Mouse (Mus musculus) lung, embryonic 15.5 days (tissue): ENCODE results near the gene Fam189a1. TPM values are rescaled to one million over a fixed set of nuclear protein-coding genes. Genes with fewer than 3 reads are reported as not detected.

Experiments used
- ATAC-seq: fragments of 200-750 bp; cut with Nextera tagmentation; 2 replicates; pipeline ENCODE4 v1.8.0; 2017; ENCODE audit warnings: moderate number of reproducible peaks, borderline replicate concordance; ENCODE audit not compliant: low FRiP score, low TSS enrichment; ENCODE audit errors: extremely low read depth
- H3K27ac ChIP-seq: fragments of 300-500 bp; sonication (generic); 2 replicates; pipeline ENCODE4 v1.5.1; 2015; ENCODE audit warnings: moderate library complexity, mild to moderate bottlenecking, inconsistent platforms
- H3K27me3 ChIP-seq: fragments of 300-500 bp; sonication (generic); 2 replicates; pipeline ENCODE4 v1.6.1; 2015; ENCODE audit warnings: inconsistent platforms
- H3K36me3 ChIP-seq: fragments of 300-500 bp; sonication (generic); 2 replicates; pipeline ENCODE4 v1.6.1; 2015; ENCODE audit warnings: inconsistent platforms
- H3K4me1 ChIP-seq: fragments of 300-500 bp; sonication (generic); 2 replicates; pipeline ENCODE4 v1.6.1; 2015; ENCODE audit warnings: inconsistent platforms
- H3K4me2 ChIP-seq: fragments of 300-500 bp; sonication (generic); 2 replicates; pipeline ENCODE4 v1.6.1; 2015; ENCODE audit warnings: inconsistent platforms, mild to moderate bottlenecking, moderate library complexity
- H3K4me3 ChIP-seq: fragments of 300-500 bp; sonication (generic); 2 replicates; pipeline ENCODE4 v1.5.1; 2015; ENCODE audit warnings: mild to moderate bottlenecking, inconsistent platforms
- H3K9ac ChIP-seq: fragments of 300-500 bp; sonication (generic); 2 replicates; pipeline ENCODE4 v1.6.1; 2015; ENCODE audit warnings: inconsistent platforms
- H3K9me3 ChIP-seq: fragments of 300-500 bp; sonication (generic); 2 replicates; pipeline ENCODE4 v1.6.1; 2016; ENCODE audit warnings: inconsistent platforms
- WGBS: fragments of 180-500 bp; shearing (Covaris S2); methylation state at CpG from one replicate; pipeline ENCODE4 v1.1.7; 2015; 5-methylcytosine and 5-hydroxymethylcytosine counted together
- polyA plus RNA-seq: library from polyadenylated mRNA; unstranded; fragments of >200 nt; fragmentation: Nextera tagmentation; extraction: Ambion mirVana; gene quantifications from 2 replicates; pipeline ENCODE4 v1.2.1, GENCODE M21; 2015

Fam189a1 gene
- polyA plus RNA-seq, 1 experiment from 2014 or later: 0.44 TPM

DNA sequence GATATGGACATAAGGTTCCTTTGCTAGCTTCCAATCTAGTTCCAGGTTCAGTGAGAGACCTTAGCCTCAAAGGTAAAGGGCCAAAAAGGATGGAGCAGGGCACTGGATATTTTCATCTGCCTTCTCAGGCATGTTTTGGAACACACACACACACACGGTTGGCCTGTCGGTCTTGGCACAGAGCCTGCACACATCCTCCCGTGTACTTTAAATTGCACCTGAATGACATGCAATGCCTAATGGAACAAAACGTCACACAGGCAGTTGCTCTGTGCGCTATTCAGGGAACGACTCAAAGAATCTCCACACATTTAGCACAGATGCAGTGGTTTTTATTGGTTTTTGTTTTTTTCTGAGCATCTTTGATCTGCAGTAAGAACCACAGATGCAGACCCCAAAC lies 11.5 kb downstream of the Fam189a1 start:
- no peaks in the 10 kb centered on the region for H3K9me3 ChIP-seq
- H3K9ac ChIP-seq: no peak overlapping the region
- no peak overlapping the region for H3K4me2 ChIP-seq
- H3K27me3 ChIP-seq: no peaks in the 10 kb centered on the region
- no peaks in the 10 kb centered on the region for H3K36me3 ChIP-seq
- no peaks in the 10 kb centered on the region for H3K4me1 ChIP-seq
- 60% methylated on average over 6 of the region's 6 CpGs for WGBS
- no peak for ATAC-seq
- no peak overlapping the region for H3K4me3 ChIP-seq
- no peak overlapping the region for H3K27ac ChIP-seq

GRCm38 (mm10) chr7:65141907-65142698 lies 14.3 kb downstream of the Fam189a1 start:
- Histone ChIP-seq H3K27me3 (no peaks in the 10 kb centered on the region), H3K27ac (no peak overlapping the region), H3K36me3 (no peaks in the 10 kb centered on the region), H3K4me3 (no peak overlapping the region), H3K9ac (no peak overlapping the region), H3K4me1 (no peaks in the 10 kb centered on the region), H3K4me2 (no peak overlapping the region), H3K9me3 (no peaks in the 10 kb centered on the region)
- ATAC-seq: no peak
- WGBS: 46% methylated on average over 6 of the region's 6 CpGs

- H3K27me3 ChIP-seq: no peaks in the 10 kb centered on the region
- ATAC-seq: no peak
- H3K4me1 ChIP-seq: no peaks in the 10 kb centered on the region
- no peak overlapping the region for H3K4me2 ChIP-seq
- no peak overlapping the region for H3K9ac ChIP-seq
- no peaks in the 10 kb centered on the region for H3K36me3 ChIP-seq
- WGBS: 72% methylated on average over 5 of the region's 5 CpGs
- H3K4me3 ChIP-seq: no peak overlapping the region
- H3K9me3 ChIP-seq: no peaks in the 10 kb centered on the region
- H3K27ac ChIP-seq: no peak overlapping the region
Measured at GRCm38 (mm10) chr7:65140832-65141231, 15.5 kb downstream of the Fam189a1 start.

- no peaks in the 10 kb centered on the region for H3K4me1 ChIP-seq
- H3K9ac ChIP-seq: no peak overlapping the region
- H3K36me3 ChIP-seq: no peaks in the 10 kb centered on the region
- H3K27ac ChIP-seq: no peak overlapping the region
- H3K4me3 ChIP-seq: no peak overlapping the region
- H3K9me3 ChIP-seq: no peaks in the 10 kb centered on the region
- WGBS: 54% methylated on average over 5 of the region's 5 CpGs
- no peak for ATAC-seq
- no peak overlapping the region for H3K4me2 ChIP-seq
- H3K27me3 ChIP-seq: no peaks in the 10 kb centered on the region
Measured at GRCm38 (mm10) chr7:65140099-65140498, 16.3 kb downstream of the Fam189a1 start.

- Histone ChIP-seq H3K4me2 (no peak overlapping the region), H3K4me3 (no peak overlapping the region), H3K9me3 (no peaks in the 10 kb centered on the region), H3K36me3 (no peaks in the 10 kb centered on the region), H3K27me3 (no peaks in the 10 kb centered on the region), H3K9ac (no peak overlapping the region), H3K4me1 (no peaks in the 10 kb centered on the region), H3K27ac (no peak overlapping the region)
- no peak for ATAC-seq
- WGBS: 80% methylated on average over 3 of the region's 3 CpGs
Measured at GRCm38 (mm10) chr7:65123766-65124165, 32.6 kb downstream of the Fam189a1 start.

GRCm38 (mm10) chr7:65116903-65117302 lies 39.5 kb downstream of the Fam189a1 start:
- no peaks in the 10 kb centered on the region for H3K4me1 ChIP-seq
- no peak for ATAC-seq
- H3K27ac ChIP-seq: no peak overlapping the region
- WGBS: 91% methylated on average over 7 of the region's 7 CpGs
- no peaks in the 10 kb centered on the region for H3K36me3 ChIP-seq
- no peaks in the 10 kb centered on the region for H3K9me3 ChIP-seq
- no peak overlapping the region for H3K4me3 ChIP-seq
- no peak overlapping the region for H3K9ac ChIP-seq
- H3K4me2 ChIP-seq: no peak overlapping the region
- no peaks in the 10 kb centered on the region for H3K27me3 ChIP-seq

GRCm38 (mm10) chr7:65115366-65115765 lies 41.0 kb downstream of the Fam189a1 start:
- H3K36me3 ChIP-seq: no peaks in the 10 kb centered on the region
- no peaks in the 10 kb centered on the region for H3K4me1 ChIP-seq
- H3K4me3 ChIP-seq: no peak overlapping the region
- H3K9ac ChIP-seq: no peak overlapping the region
- no peak overlapping the region for H3K27ac ChIP-seq
- ATAC-seq: no peak
- 75% methylated on average over 3 of the region's 3 CpGs for WGBS
- H3K4me2 ChIP-seq: no peak overlapping the region
- H3K9me3 ChIP-seq: no peaks in the 10 kb centered on the region
- H3K27me3 ChIP-seq: no peaks in the 10 kb centered on the region

DNA sequence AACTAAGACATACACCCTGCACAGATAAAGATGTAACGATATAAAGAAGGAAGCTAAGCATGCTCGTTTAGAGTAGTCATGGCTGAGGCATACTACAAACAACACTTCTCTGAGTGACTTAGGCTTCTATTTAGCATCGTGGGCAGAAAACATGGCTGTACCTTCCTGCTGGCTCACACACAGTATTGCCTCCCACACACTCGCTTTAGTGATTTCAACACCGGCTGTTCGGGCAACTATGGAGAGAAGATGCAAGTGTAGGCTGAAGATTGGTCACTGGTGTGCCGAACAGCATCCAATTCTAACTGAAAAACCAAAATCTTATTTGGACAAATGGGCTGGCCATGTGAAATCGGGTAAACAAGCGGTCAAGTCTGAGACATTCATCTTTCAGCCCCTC lies 44.7 kb downstream of the Fam189a1 start:
- no peak overlapping the region for H3K4me2 ChIP-seq
- no peak for ATAC-seq
- H3K9me3 ChIP-seq: no peaks in the 10 kb centered on the region
- no peaks in the 10 kb centered on the region for H3K27me3 ChIP-seq
- H3K4me3 ChIP-seq: no peak overlapping the region
- H3K36me3 ChIP-seq: no peaks in the 10 kb centered on the region
- H3K27ac ChIP-seq: no peak overlapping the region
- no peak overlapping the region for H3K9ac ChIP-seq
- 88% methylated on average over 9 of the region's 9 CpGs for WGBS
- no peaks in the 10 kb centered on the region for H3K4me1 ChIP-seq

DNA sequence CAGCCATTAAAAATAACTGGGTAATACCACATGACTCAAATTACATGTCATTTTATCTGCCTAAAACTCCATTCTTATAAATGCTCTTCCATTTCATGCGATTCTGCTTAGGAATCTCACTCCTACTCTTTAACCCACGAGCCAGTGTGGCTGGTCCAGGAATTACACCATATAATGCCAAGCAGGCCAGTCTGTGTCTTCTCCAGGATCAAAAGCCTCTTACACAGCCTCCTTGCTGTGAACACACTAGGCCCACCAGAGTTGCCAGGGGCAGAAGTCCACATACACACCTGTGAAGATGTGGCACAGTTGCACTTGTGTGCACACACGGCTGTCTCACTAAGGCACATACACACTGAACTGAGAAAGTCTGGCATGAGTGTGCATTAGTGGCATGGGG lies 50.8 kb downstream of the Fam189a1 start:
- Histone ChIP-seq H3K27ac (no peak overlapping the region), H3K9ac (no peak overlapping the region), H3K9me3 (no peaks in the 10 kb centered on the region), H3K4me2 (no peak overlapping the region), H3K4me1 (no peaks in the 10 kb centered on the region), H3K36me3 (no peaks in the 10 kb centered on the region), H3K4me3 (no peak overlapping the region), H3K27me3 (no peaks in the 10 kb centered on the region)
- no peak for ATAC-seq
- WGBS: 84% methylated on average over 3 of the region's 3 CpGs

DNA sequence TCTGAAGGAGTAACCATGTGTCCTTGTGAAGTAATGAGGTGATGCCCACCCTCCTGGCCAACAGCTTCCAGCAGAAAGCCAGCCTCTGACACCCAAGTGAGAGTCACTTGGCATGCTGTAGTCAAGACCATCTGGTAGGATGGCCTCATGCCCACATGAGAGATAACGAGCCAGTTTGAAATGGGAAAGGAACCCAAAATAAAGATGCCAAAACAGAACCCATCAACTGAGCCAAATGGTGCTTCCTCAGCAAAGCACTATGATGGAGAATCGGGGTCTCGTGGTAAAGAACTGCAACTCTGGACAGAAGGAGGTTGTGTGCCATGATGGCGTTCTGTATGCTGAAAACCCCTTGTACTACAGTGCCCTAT lies 51.3 kb downstream of the Fam189a1 start:
- Histone ChIP-seq H3K9me3 (no peaks in the 10 kb centered on the region), H3K4me3 (no peak overlapping the region), H3K4me2 (no peak overlapping the region), H3K36me3 (no peaks in the 10 kb centered on the region), H3K27me3 (no peaks in the 10 kb centered on the region), H3K9ac (no peak overlapping the region), H3K27ac (no peak overlapping the region), H3K4me1 (no peaks in the 10 kb centered on the region)
- ATAC-seq: no peak
- 86% methylated on average over 4 of the region's 4 CpGs for WGBS

DNA sequence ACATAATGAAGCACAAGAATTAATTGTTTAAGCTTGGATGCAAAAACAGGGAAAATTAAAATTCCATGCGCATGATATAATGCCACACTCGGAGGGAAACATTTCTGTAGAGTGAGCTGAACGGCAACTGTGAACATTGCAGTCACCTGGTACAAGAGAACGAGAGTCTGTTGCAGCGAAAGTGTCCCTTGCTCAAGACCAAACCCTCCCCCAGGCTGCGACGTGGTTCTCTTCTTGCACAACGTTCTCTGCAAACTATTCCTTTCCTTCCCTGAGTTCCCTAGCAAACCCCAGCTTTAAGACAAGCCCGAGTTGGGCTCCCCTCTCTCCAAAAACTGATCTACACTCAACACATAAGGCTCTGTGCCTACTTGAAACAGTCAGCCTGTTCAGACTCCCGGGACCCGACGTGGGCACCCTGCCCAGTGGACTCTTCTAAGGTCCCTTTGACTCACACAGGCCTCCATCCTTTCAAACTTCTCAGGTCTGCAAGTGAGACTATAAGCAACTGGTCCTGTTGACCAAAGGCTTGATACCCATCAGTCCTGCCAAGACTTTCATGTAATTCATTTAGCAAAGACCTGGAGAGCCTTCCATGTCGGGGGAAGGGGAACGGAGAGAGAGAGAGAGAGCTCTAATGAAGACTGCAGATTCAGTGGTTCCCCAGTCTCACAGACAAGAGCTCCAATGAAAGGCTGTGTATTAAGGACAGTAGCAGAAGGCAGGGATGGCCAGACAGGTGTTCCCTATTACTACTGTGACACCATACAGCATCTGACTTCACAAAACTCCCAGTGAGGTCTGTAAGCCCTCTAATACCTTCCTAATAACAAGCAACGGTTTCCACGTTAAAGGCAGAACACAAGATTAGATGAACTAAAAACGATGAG lies 51.9 kb downstream of the Fam189a1 start:
- Histone ChIP-seq H3K27me3 (no peaks in the 10 kb centered on the region), H3K4me2 (no peak overlapping the region), H3K36me3 (no peaks in the 10 kb centered on the region), H3K9ac (no peak overlapping the region), H3K4me3 (no peak overlapping the region), H3K9me3 (no peaks in the 10 kb centered on the region), H3K4me1 (no peaks in the 10 kb centered on the region), H3K27ac (no peak overlapping the region)
- WGBS: 83% methylated on average over 17 of the region's 17 CpGs
- no peak for ATAC-seq

- Histone ChIP-seq H3K4me2 (no peak overlapping the region), H3K9me3 (no peaks in the 10 kb centered on the region), H3K9ac (no peak overlapping the region), H3K4me1 (no peaks in the 10 kb centered on the region), H3K4me3 (no peak overlapping the region), H3K27me3 (no peaks in the 10 kb centered on the region), H3K36me3 (no peaks in the 10 kb centered on the region), H3K27ac (no peak overlapping the region)
- WGBS: 67% methylated on average over 2 of the region's 2 CpGs
- no peak for ATAC-seq
Measured at GRCm38 (mm10) chr7:65101661-65102060, 54.7 kb downstream of the Fam189a1 start.
